Mouse (Mus musculus) liver, embryonic 13.5 days (tissue): ENCODE data around the gene Fzr1. TPM values are rescaled to one million over a fixed set of nuclear protein-coding genes. Genes with fewer than 3 reads are reported as not detected.

Experiments used
- ATAC-seq: fragments of 200-750 bp; cut with Nextera tagmentation; 2 replicates; pipeline ENCODE4 v1.8.0; 2017; ENCODE audit warnings: low read depth, mild to moderate bottlenecking, moderate number of reproducible peaks, moderate library complexity
- DNase-seq: peaks from one replicate; pipeline ENCODE4 v3.0.0; 2022
- H3K27ac ChIP-seq: fragments of 300-500 bp; sonication (generic); 2 replicates; pipeline ENCODE4 v1.5.1; 2015; ENCODE audit warnings: moderate library complexity, mild to moderate bottlenecking, inconsistent platforms
- H3K27me3 ChIP-seq: fragments of 300-500 bp; sonication (generic); 2 replicates; pipeline ENCODE4 v1.6.1; 2015; ENCODE audit warnings: mild to moderate bottlenecking, inconsistent platforms
- H3K36me3 ChIP-seq: fragments of 300-500 bp; sonication (generic); 2 replicates; pipeline ENCODE4 v1.6.1; 2015; ENCODE audit warnings: mild to moderate bottlenecking, inconsistent platforms
- H3K4me1 ChIP-seq: fragments of 300-500 bp; sonication (generic); replicated peaks from 2 replicates; pipeline ENCODE4 v1.6.1; 2015; ENCODE audit warnings: inconsistent platforms
- H3K4me2 ChIP-seq: fragments of 300-500 bp; sonication (generic); 2 replicates; pipeline ENCODE4 v1.6.1; 2015; ENCODE audit warnings: inconsistent platforms, mild to moderate bottlenecking, moderate library complexity
- H3K4me3 ChIP-seq: fragments of 300-500 bp; sonication (generic); replicated peaks from 2 replicates; pipeline ENCODE4 v1.5.1; 2015; ENCODE audit warnings: mild to moderate bottlenecking, inconsistent platforms
- H3K9ac ChIP-seq: fragments of 300-500 bp; sonication (generic); 2 replicates; pipeline ENCODE4 v1.6.1; 2015; ENCODE audit warnings: mild to moderate bottlenecking, inconsistent platforms
- H3K9me3 ChIP-seq: fragments of 300-500 bp; sonication (generic); replicated peaks from 2 replicates; pipeline ENCODE4 v1.6.1; 2016; ENCODE audit warnings: inconsistent platforms
- WGBS: fragments of 180-500 bp; shearing (Covaris S2); methylation state at CpG from one replicate; pipeline ENCODE4 v1.1.7; 2015; ENCODE audit not compliant: insufficient replicate concordance; 5-methylcytosine and 5-hydroxymethylcytosine counted together
- polyA plus RNA-seq: library from polyadenylated mRNA; unstranded; fragments of >200 nt; fragmentation: Nextera tagmentation; extraction: Ambion mirVana; gene quantifications from 2 replicates; pipeline ENCODE4 v1.2.1, GENCODE M21; 2015

The Fzr1 gene
- polyA plus RNA-seq, 1 experiment from 2014 or later: 94.1 TPM

- H3K27ac ChIP-seq: peak overlapping the region; percentile 78; the same call in 1 of the 2 replicates
- H3K9me3 ChIP-seq: no peaks in the 10 kb centered on the region
- no peak for ATAC-seq
- peaks cover 69% of the 10 kb centered on the region for H3K36me3 ChIP-seq
- WGBS: 94% methylated on average over 27 of the region's 27 CpGs
- H3K4me2 ChIP-seq: peak overlapping the region; percentile 95
- peak overlapping the region; percentile 97 for H3K9ac ChIP-seq
- DNase-seq: no peak
- H3K4me1 ChIP-seq: peaks cover 64% of the 10 kb centered on the region
- H3K27me3 ChIP-seq: no peaks in the 10 kb centered on the region
- H3K4me3 ChIP-seq: peak overlapping the region; percentile 99
These were observed 55.9 kb downstream of the Fzr1 start for GRCm38 (mm10) chr10:81322444-81322843.

- ATAC-seq (no peak), DNase-seq (no peak)
- H3K9ac ChIP-seq: peak overlapping the region; percentile 97
- H3K36me3 ChIP-seq: peaks cover 59% of the 10 kb centered on the region
- H3K9me3 ChIP-seq: no peaks in the 10 kb centered on the region
- 1% methylated on average over 20 of the region's 20 CpGs for WGBS
- H3K4me3 ChIP-seq: peak overlapping the region; percentile 99
- peaks cover 64% of the 10 kb centered on the region for H3K4me1 ChIP-seq
- H3K4me2 ChIP-seq: peak overlapping the region; percentile 95
- H3K27ac ChIP-seq: peak overlapping the region; percentile 78
- no peaks in the 10 kb centered on the region for H3K27me3 ChIP-seq
These were observed 56.9 kb downstream of the Fzr1 start for GRCm38 (mm10) chr10:81321436-81321835.

- H3K36me3 ChIP-seq: peaks cover 59% of the 10 kb centered on the region
- peak; percentile 85 for ATAC-seq
- WGBS: under 1% methylated on average over 68 of the region's 68 CpGs
These were observed 57.6 kb downstream of the Fzr1 start, which contains the start of gene Cactin for GRCm38 (mm10) chr10:81320550-81321347. Gene Cactin (plus strand): TSS chr10:81321103.

GRCm38 (mm10) chr10:81319741-81320549 is 58.4 kb downstream of the Fzr1 start:
- Histone ChIP-seq H3K4me2 (peak overlapping the region; percentile 95), H3K36me3 (peaks cover 59% of the 10 kb centered on the region), H3K4me1 (peaks cover 67% of the 10 kb centered on the region), H3K4me3 (peak overlapping the region; percentile 99), H3K9me3 (no peaks in the 10 kb centered on the region), H3K9ac (peak overlapping the region; percentile 80), H3K27me3 (no peaks in the 10 kb centered on the region), H3K27ac (peak overlapping the region; percentile 90)
- DNase-seq: peak; percentile 96
- under 1% methylated on average over 38 of the region's 38 CpGs for WGBS
- ATAC-seq: no peak

More at GRCm38 (mm10) chr10:81320550-81321347, 57.6 kb downstream of the Fzr1 start, which contains the start of gene Cactin:
- peak within 1 kb of the TSS; percentile 90 for H3K27ac ChIP-seq
- H3K9ac ChIP-seq: peak within 1 kb of the TSS; percentile 97
- no peaks in the 10 kb centered on the region for H3K9me3 ChIP-seq
- H3K27me3 ChIP-seq: no peaks in the 10 kb centered on the region
- peak within 1 kb of the TSS; percentile 99 for H3K4me3 ChIP-seq
- DNase-seq: peak; percentile 100
- H3K4me1 ChIP-seq: peaks cover 64% of the 10 kb centered on the region
- peak within 1 kb of the TSS; percentile 95 for H3K4me2 ChIP-seq

- DNase-seq (no peak), ATAC-seq (no peak)
- H3K4me2 ChIP-seq: peak overlapping the region; percentile 95
- H3K27ac ChIP-seq: peak overlapping the region; percentile 90
- 39% methylated on average over 8 of the region's 8 CpGs for WGBS
- H3K4me3 ChIP-seq: peak overlapping the region; percentile 99
- H3K9me3 ChIP-seq: no peaks in the 10 kb centered on the region
- no peaks in the 10 kb centered on the region for H3K27me3 ChIP-seq
- peak overlapping the region; percentile 80 for H3K9ac ChIP-seq
- peaks cover 59% of the 10 kb centered on the region for H3K36me3 ChIP-seq
- peaks cover 67% of the 10 kb centered on the region for H3K4me1 ChIP-seq
These were observed 59.0 kb downstream of the Fzr1 start for GRCm38 (mm10) chr10:81319330-81319699.

- peaks cover 66% of the 10 kb centered on the region for H3K4me1 ChIP-seq
- peak overlapping the region; percentile 80 for H3K9ac ChIP-seq
- no peaks in the 10 kb centered on the region for H3K27me3 ChIP-seq
- H3K4me3 ChIP-seq: peak overlapping the region; percentile 99; the same call in 1 of the 2 replicates
- WGBS: 78% methylated on average over 13 of the region's 13 CpGs
- peak overlapping the region; percentile 90 for H3K27ac ChIP-seq
- H3K36me3 ChIP-seq: peaks cover 59% of the 10 kb centered on the region
- no peaks in the 10 kb centered on the region for H3K9me3 ChIP-seq
- ATAC-seq: no peak
- DNase-seq: no peak
- H3K4me2 ChIP-seq: peak overlapping the region; percentile 95
These were observed 59.6 kb downstream of the Fzr1 start for GRCm38 (mm10) chr10:81318589-81319329.

GRCm38 (mm10) chr10:81317273-81317672 is 61.0 kb downstream of the Fzr1 start:
- Histone ChIP-seq H3K27me3 (no peaks in the 10 kb centered on the region), H3K9ac (peak overlapping the region; percentile 59), H3K27ac (peak overlapping the region; percentile 53), H3K4me1 (peaks cover 56% of the 10 kb centered on the region), H3K4me2 (peak overlapping the region; percentile 67), H3K4me3 (peak overlapping the region; percentile 38), H3K36me3 (peaks cover 59% of the 10 kb centered on the region), H3K9me3 (no peaks in the 10 kb centered on the region)
- ATAC-seq: no peak
- peak; percentile 60 for DNase-seq
- 14% methylated on average over 20 of the region's 20 CpGs for WGBS

GRCm38 (mm10) chr10:81316338-81317060 is 61.8 kb downstream of the Fzr1 start:
- Histone ChIP-seq H3K4me2 (peak overlapping the region; percentile 67), H3K9ac (peak overlapping the region; percentile 59), H3K4me3 (peak overlapping the region; percentile 38), H3K27me3 (no peaks in the 10 kb centered on the region), H3K9me3 (no peaks in the 10 kb centered on the region), H3K4me1 (peaks cover 49% of the 10 kb centered on the region), H3K27ac (peak overlapping the region; percentile 53), H3K36me3 (peaks cover 64% of the 10 kb centered on the region)
- DNase-seq (no peak), ATAC-seq (no peak)
- WGBS: 60% methylated on average over 16 of the region's 16 CpGs
